Mouse (Mus musculus) heart, postnatal 25 days (tissue): ENCODE results near the gene Abhd14b. TPM values are rescaled to one million over a fixed set of nuclear protein-coding genes. Genes with fewer than 3 reads are reported as not detected.

Source experiments
- DNase-seq: peaks from one replicate; pipeline ENCODE4 v3.0.0; 2022; ENCODE audit warnings: low spot score
- intact Hi-C: fragments of 180-260 bp; cut with DNase I; formaldehyde crosslinking; loops from one replicate; pipeline ENCODE4 v1.15.1; 2025
- total RNA-seq, 2 experiments: library from RNA; stranded (reverse); gene quantifications; 2 replicates each; pipeline ENCODE4 v1.2.3; 2021

Gene Abhd14b
- total RNA-seq, 2 experiments from 2014 or later, result 6.3 to 6.7 TPM

- DNase-seq, result no peak
- intact Hi-C loops, result no loop called here
These were observed 9.3 kb downstream of the Abhd14b start for GRCm38 (mm10) chr9:106456325-106457162.

GRCm38 (mm10) chr9:106457163-106457559 lies 9.9 kb downstream of the Abhd14b start:
- DNase-seq, result no peak
- intact Hi-C loops, result no loop called here

DNA sequence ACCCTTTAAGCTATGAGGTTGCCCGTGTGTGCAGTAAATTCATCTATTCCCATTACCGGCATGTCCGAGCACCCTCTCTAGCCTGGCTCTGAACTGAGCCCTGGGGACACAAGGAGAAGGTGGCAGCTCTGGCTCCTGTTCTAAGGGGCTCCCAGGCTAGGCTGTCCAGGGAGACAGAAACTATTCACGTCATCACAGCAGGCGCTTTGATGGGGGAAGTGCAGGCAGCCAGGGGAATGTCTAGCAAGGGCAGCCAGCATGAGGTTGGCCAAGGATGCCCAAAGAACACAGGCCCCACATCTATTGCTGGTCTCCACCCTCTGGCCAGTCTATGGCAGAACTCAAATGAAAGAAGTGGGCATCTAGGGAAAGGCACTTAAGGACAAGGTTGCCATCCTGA lies 10.7 kb downstream of the Abhd14b start:
- intact Hi-C loops, result loop anchor here (2.0 kb wide), 1 partner anchor 15 kb away; no protein-coding TSS in a partner anchor
- no peak for DNase-seq

DNA sequence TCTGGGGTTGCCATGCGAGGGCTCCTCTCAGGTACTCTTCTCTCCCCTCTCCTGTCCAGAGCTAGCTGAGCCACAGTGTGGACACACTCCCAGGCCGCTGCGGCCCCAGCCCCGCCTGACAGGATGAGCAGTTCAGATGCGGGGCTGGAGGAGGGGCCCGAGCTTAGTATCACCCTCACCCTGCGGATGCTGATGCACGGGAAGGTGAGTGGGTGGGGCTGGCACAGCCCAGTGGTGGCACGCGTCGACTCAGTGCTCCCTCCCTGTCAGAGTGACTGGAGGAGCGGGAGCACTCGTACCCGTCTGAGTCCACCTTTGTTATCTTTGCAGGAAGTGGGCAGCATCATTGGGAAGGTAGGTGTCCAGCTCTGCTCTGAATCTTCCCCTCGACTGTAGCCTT lies 12.7 kb downstream of the Abhd14b start:
- intact Hi-C loops, result loop anchor here (2.0 kb wide), 1 partner anchor 13 kb away; no protein-coding TSS in a partner anchor
- no peak for DNase-seq

DNA sequence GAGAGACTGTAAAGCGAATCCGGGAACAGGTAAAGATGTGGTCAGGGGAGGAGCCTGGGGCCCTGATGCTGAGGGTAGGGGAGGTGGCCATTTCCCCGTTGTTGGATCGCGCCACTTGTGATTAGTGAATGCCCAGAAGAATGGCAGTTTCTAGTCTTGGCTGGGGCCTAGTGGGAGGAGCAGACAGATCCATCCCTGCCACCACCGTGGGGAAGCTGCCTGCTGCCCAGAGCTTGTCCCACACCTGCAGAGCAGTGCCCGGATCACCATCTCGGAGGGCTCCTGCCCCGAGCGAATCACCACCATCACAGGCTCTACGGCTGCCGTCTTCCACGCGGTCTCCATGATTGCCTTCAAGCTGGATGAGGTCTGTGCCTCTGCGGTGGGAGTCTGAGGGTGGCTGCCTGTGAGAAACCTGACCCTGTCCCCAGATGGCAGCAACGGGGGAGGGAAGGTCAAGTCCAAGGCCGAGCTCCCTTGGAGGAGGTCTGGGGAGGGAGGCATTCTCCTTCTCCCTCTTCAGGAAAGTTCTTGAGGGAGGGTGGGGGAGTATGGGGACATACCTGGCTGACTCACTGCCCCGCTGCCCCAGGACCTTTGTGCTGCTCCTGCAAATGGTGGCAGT lies 13.3 kb downstream of the Abhd14b start:
- intact Hi-C loops, result no loop called here
- no peak for DNase-seq

DNA sequence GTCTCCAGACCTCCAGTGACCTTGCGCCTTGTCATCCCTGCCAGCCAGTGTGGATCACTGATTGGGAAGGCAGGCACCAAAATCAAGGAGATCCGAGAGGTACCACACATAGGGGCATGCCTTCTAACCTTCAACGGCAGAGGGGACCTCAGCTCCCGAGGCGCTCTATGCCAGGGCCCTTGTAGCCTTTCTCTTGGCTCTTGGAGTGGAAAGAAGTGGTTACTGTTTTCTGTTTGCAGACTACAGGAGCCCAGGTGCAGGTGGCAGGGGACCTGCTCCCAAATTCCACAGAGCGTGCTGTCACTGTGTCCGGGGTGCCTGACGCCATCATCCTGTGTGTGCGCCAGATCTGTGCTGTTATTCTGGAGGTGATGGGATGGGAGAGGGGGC lies 13.8 kb downstream of the Abhd14b start:
- DNase-seq, result no peak
- intact Hi-C loops, result no loop called here

GRCm38 (mm10) chr9:106461641-106462429 lies 14.6 kb downstream of the Abhd14b start:
- DNase-seq, result no peak
- intact Hi-C loops, result no loop called here

DNA sequence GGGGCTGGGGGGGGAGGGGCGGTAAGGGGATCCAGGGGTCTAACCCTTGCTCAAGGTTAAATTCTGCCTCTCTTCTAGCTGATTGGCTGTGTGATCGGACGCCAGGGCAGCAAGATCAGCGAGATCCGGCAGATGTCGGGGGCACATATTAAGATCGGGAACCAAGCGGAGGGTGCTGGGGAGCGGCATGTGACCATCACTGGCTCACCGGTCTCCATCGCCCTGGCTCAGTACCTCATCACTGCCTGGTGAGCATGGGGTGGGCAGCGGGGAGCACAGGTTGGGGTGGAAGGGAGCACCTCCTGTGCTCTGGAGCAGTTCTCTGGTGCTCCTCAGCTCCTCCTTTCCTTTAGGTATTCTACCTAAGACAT lies 15.2 kb downstream of the Abhd14b start:
- intact Hi-C loops, result no loop called here
- DNase-seq, result no peak

GRCm38 (mm10) chr9:106463122-106464063 lies 16.1 kb downstream of the Abhd14b start:
- intact Hi-C loops, result no loop called here
- DNase-seq, result no peak

DNA sequence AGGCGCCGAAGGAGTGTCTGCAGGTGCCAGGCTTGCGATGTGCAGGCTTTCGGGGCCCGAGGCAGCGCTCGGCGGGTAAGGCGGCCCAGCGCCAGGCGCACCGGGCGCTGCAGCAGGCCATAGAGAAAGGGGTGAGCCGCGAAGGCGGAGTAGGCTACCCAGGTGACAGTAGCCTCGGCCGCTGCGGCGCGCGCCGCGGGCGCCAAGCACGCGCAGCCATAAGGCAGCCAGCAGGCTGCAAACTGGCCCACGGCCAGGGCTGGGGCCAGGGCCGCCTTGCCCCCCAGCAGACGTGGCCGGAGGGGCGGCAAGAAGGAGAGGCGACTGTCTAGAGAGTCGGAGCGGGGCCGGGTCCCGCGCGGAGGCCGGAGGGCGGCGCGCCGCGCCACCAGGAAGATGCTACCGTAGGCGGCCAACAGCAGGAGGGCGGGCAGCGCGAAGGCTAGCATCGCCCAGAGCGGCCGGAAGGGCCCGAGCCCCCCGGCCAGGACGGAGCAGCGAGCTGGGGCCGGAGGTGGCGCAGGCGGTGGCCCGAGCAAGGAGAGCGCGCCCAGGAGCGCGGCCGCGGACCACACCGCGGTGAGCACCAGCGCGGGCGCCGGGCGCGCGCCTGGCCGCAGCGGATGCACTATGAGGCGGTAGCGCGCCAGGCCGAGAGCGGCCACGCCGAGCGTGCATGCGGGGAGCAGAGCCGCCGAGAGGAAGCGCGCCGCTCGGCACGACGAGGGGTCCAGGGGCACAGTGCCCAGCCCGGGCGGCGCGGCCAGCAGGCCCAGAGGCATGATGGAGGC lies 17.7 kb downstream of the Abhd14b start:
- intact Hi-C loops, result no loop called here
- no peak for DNase-seq

- intact Hi-C loops, result no loop called here
- DNase-seq, result no peak
These were observed 18.4 kb downstream of the Abhd14b start, which contains the start of gene Gpr62 for GRCm38 (mm10) chr9:106465571-106466200. Gene Gpr62, minus strand, starts transcription at chr9:106465938.

GRCm38 (mm10) chr9:106466721-106467120 lies 19.5 kb downstream of the Abhd14b start:
- DNase-seq, result no peak
- intact Hi-C loops, result no loop called here

DNA sequence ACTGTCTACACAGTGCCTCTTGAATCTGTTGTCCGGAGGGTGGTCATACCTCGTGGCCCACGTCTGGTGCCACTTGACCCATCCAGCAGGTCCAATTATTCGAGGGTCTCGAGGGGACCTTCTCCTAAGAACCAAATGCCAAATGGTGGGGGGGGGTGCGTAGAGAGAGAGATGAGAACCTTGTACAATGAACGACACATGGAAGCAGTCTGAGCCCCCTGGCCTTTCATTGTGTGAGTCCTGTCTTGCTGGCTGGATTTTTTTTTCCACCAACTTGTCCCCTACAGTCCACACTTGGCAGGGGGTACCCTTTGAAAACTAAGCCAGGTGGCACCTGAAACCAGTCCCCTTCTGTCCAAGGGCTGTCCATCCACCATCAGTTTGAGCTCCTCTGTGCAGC lies 20.5 kb downstream of the Abhd14b start:
- intact Hi-C loops, result no loop called here
- DNase-seq, result no peak

DNA sequence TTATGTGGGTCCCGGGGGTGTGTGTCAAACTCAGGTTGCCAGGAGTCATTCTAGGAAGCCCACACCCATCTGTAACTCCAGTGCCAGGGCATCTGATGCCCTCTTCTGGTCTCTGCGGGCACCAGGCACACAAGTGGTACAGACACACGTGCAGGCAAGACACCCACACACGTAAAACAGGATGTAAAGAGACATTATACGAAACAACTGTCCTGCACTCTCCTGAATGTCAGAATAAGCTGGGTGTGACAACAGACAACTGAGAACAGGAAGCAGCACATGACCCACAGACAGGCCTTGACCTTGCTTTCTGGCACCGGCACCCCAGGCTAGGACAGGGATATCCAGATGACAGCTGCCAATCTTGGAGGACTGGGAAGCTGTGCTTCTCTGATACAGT lies 22.1 kb downstream of the Abhd14b start:
- DNase-seq, result no peak
- intact Hi-C loops, result no loop called here

- intact Hi-C loops, result no loop called here
- no peak for DNase-seq
These were observed 22.5 kb downstream of the Abhd14b start for GRCm38 (mm10) chr9:106469776-106470175.

DNA sequence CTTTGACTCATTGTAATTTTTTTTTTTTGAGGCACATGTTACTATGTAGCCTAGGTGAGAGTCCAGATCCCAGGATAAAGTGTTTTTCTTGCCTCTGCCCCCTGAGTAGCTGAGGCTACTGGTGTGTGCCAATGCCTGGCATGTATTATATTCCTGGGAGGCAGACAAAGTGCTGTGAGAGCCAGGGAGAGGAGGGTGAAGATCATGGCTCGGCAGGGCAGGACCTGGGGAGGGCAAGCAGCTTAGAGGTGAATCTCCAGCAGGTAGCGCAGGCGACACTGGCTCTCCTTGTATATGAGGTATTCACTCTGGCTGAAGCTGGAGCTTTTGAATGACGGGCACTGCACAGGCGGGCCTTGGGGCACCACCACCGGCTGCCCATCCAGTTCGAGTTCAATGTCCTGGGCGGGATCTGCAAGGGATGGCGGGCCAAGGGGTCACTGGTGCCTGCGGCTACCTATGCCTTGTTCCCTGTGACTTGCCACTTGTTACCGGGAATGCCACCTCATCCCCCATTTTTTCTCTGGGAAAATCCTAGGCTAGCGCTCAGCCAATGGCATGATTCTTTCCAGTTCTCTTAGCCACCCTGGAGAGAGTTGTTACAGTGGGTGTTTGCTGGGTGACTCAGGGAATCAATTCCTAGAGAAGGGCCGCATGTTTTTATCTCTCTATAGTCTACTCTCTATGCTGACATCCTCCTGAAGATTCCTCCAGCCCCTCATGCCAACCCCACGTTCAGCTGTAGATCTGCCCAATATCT lies 23.9 kb downstream of the Abhd14b start:
- no peak for DNase-seq
- intact Hi-C loops, result no loop called here

GRCm38 (mm10) chr9:106471892-106472291 lies 24.6 kb downstream of the Abhd14b start:
- DNase-seq, result peak; percentile 72
- intact Hi-C loops, result loop anchor here (2.0 kb wide), 1 partner anchor 13 kb away; no protein-coding TSS in a partner anchor
